Mouse (Mus musculus) spleen, embryonic (tissue): ENCODE measurements around the gene Gpatch11.

Source experiments
- CTCF ChIA-PET: fragments of 350-600 bp; sonication (Branson Sonifier 250); formaldehyde crosslinking; loops from one replicate; lab custom pipeline; 2022; lab: Charles Lee

Gene Gpatch11

DNA sequence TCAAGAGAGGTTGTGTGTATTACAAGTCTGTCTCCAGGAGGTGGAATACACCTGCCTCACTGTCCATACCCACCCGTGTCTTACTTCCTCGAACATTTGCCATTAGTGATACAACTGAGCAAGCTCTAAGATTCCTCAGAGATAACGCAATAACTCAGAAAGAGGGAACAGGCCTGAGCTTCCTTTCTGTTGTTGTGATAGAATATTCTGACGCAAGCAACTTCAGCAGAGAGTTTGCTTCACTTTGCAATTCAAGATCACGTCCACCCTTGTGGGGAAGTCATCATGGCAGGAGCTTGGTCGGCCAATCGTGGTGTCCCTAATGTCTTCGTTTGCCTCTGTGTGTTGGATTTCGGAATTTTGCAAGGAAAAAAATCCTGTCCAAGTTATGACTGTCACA, 55.7 kb downstream of the Gpatch11 start:
- CTCF ChIA-PET: no interaction called here

DNA sequence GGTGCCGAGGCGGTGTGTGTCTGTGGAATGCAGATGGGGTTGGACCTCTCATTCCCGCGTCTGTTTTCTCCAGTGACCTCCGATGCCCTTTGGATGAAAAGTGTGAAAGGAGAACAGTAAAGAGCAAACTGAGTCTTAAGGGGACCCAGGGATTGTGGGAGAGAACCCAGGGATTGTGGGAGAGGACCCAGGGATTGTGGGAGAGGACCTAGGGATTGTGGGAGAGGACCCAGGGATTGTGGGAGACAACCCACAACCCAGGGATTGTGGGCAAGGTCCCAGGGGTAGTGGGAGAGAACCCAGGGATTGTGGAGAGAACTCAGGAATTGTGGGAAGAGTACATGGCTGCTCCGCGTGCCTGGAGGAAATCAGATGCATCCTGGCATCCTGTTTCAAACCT, 59.6 kb downstream of the Gpatch11 start:
- CTCF ChIA-PET: no interaction called here

DNA sequence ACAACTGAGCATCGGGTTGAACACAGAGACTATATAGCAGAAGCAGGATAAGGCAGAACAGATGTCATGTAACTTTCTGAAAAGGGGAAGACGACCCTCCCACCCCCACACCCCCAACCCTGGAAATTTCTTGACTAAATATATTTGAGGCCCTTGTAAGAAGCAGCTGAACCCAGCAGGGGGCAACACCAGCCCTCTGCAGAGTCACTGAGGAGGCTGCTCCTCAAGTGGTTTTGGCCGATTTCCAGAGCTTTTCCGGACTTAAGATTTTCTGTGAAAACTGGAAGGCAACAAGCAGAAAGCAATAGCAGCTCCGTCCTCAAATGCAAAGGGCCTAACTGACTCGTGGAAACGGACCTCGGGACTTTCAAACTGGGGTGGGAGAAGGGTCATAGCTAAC, 60.0 kb downstream of the Gpatch11 start:
- CTCF ChIA-PET: no interaction called here
